Mouse (Mus musculus) adrenal gland, adult 18-20 months (tissue): Measurements from ENCODE around the gene Slc35f2. TPM values are rescaled to one million over a fixed set of nuclear protein-coding genes. Genes with fewer than 3 reads are reported as not detected.

Experiments
- DNase-seq, 2 experiments: peaks; one replicate each; pipeline ENCODE4 v3.0.0; 2021 to 2022; ENCODE audit warnings: low spot score in 2 of 2
- total RNA-seq, 2 experiments: library from RNA; stranded (reverse); gene quantifications; 1 replicate in 1 of 2; 2 replicates in 1 of 2; pipeline ENCODE4 v1.2.3; 2021

Gene Slc35f2
- total RNA-seq, 2 experiments from 2014 or later: 0.70 to 1.2 TPM

GRCm38 (mm10) chr9:53825318-53825717 is 54.0 kb downstream of the Slc35f2 start:
- peak in 1 of 2 experiments; percentile 4 for DNase-seq

- DNase-seq: peak in 1 of 2 experiments; percentile 5
Observed at GRCm38 (mm10) chr9:53829081-53829865, 57.9 kb downstream of the Slc35f2 start.

- DNase-seq: no peak
Observed at GRCm38 (mm10) chr9:53829866-53830209, 58.5 kb downstream of the Slc35f2 start.

- no peak for DNase-seq
Observed at GRCm38 (mm10) chr9:53835039-53835438, 63.7 kb downstream of the Slc35f2 start.

GRCm38 (mm10) chr9:53835976-53836375 is 64.6 kb downstream of the Slc35f2 start:
- no peak for DNase-seq

- DNase-seq: no peak
Observed at GRCm38 (mm10) chr9:53838816-53839215, 67.5 kb downstream of the Slc35f2 start.

GRCm38 (mm10) chr9:53848548-53848947 is 77.2 kb downstream of the Slc35f2 start:
- no peak for DNase-seq

GRCm38 (mm10) chr9:53849864-53850263 is 78.5 kb downstream of the Slc35f2 start, which contains the start of gene Sln:
Sln (plus strand) TSS chr9:53850164.
- DNase-seq: no peak

GRCm38 (mm10) chr9:53852158-53852557 is 80.8 kb downstream of the Slc35f2 start:
- DNase-seq: no peak

- no peak for DNase-seq
Observed at GRCm38 (mm10) chr9:53853672-53854071, 82.3 kb downstream of the Slc35f2 start.

GRCm38 (mm10) chr9:53854525-53854924 is 83.2 kb downstream of the Slc35f2 start:
- DNase-seq: no peak

- DNase-seq: no peak
Observed at GRCm38 (mm10) chr9:53857864-53858263, 86.5 kb downstream of the Slc35f2 start.

Other genes with a start within 250 kb of the Slc35f2 start
- gene Atm, start 234.8 kb upstream of the Slc35f2 start, total RNA-seq: 10 to 100 TPM in 1 of 2 experiments, 1 to 10 TPM in 1; 8.7 to 13.3 TPM
- gene Npat, start 234.5 kb upstream of the Slc35f2 start, total RNA-seq: 1 to 10 TPM; 8.2 to 8.9 TPM
- gene Acat1, start 161.2 kb upstream of the Slc35f2 start, total RNA-seq: 100 to 1,000 TPM; 150 to 195 TPM
- gene Cul5, start 101.5 kb upstream of the Slc35f2 start, total RNA-seq: 10 to 100 TPM; 30.8 to 37.3 TPM
- under 1 TPM; 0.70 to 0.99 TPM for gene Rab39, start 65.3 kb upstream of the Slc35f2 start, total RNA-seq
- gene Sln, start 78.6 kb downstream of the Slc35f2 start, total RNA-seq: under 1 TPM in 1 of 2 experiments, not detected in 1; 0.29 TPM
- gene Elmod1, start 203.8 kb downstream of the Slc35f2 start, total RNA-seq: 1 to 10 TPM; 3.6 to 4.0 TPM